Mouse (Mus musculus) naive thymus-derived CD4-positive, alpha-beta T cell, adult 2 months (primary cell): ENCODE measurements around the gene Arhgdib.
"Not testable (repeated sequence)": the region's sequence is repeated elsewhere in the genome, so short reads cannot be mapped to it uniquely, and the experiment has no call there.

Experiments
- DNase-seq: peaks from one replicate; pipeline ENCODE4 v3.0.0-alpha.2; 2011; ENCODE audit warnings: low read depth

The Arhgdib gene

GRCm38 (mm10) chr6:136887854-136888253 is 53.8 kb downstream of the Arhgdib start:
- no peak for DNase-seq

- DNase-seq: not testable (repeated sequence)
Measured at GRCm38 (mm10) chr6:136884766-136885165, 56.9 kb downstream of the Arhgdib start.

- no peak for DNase-seq
Measured at GRCm38 (mm10) chr6:136883961-136884360, 57.7 kb downstream of the Arhgdib start.

- DNase-seq: no peak
Measured at GRCm38 (mm10) chr6:136883431-136883915, 58.2 kb downstream of the Arhgdib start.

GRCm38 (mm10) chr6:136881678-136882077 is 60.0 kb downstream of the Arhgdib start:
- no peak for DNase-seq

- DNase-seq: no peak
Measured at GRCm38 (mm10) chr6:136875670-136876069, 66.0 kb downstream of the Arhgdib start, which contains the start of gene Mgp. TSS of gene Mgp (minus strand) at chr6:136875823.

- DNase-seq: no peak
Measured at GRCm38 (mm10) chr6:136874599-136874998, 67.1 kb downstream of the Arhgdib start.
